Mouse (Mus musculus): Measurements from ENCODE around the gene Idh3b. TPM values are rescaled to one million over a fixed set of nuclear protein-coding genes. Genes with fewer than 3 reads are reported as not detected.

The Idh3b gene
- 160 and 168 TPM in 2 replicates for polyA plus RNA-seq (2015; fragmentation: Nextera tagmentation; extraction: Ambion mirVana)

- Histone ChIP-seq H3K9ac (peak within 1 kb of the TSS; percentile 74), H3K4me1 (peaks cover 14% of the 10 kb centered on the region), H3K4me2 (replicated peaks) (peak within 1 kb of the TSS; percentile 92), H3K36me3 (peaks cover 24% of the 10 kb centered on the region), H3K27ac (replicated peaks) (peak within 1 kb of the TSS; percentile 25), H3K4me3 (replicated peaks) (peak within 1 kb of the TSS; percentile 83), H3K27me3 (no peaks in the 10 kb centered on the region), H3K9me3 (replicated peaks) (no peaks in the 10 kb centered on the region)
- WGBS = under 1% methylated on average over 51 of the region's 51 CpGs
- ATAC-seq (ENCODE audit: insufficient number of reproducible peaks, low FRiP score, low TSS enrichment, low read depth) = peak; percentile 79
Measured at GRCm38 (mm10) chr2:130283854-130284654, at the start of gene Idh3b. TSS of gene Idh3b (minus strand) at chr2:130284547.

DNA sequence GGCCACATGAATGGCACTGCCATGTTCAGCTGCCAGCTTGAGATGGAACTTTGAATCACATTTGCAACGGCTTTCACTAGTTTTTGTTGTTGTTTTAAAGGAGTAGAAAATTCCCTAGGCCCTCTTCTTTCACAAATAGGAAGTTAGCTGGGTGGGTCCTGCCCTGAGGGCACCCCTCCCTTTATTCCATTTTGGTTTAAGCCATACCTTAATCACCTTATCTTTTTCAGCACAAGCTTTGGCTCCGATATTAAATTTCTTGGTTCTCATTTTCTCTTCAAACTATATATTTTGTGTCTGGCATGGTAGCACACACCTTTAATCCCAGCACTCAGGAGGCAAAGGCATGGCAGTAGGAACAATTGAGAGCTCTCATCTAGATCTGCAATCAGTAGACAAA is 45.2 kb upstream of the Idh3b start:
- H3K4me3 ChIP-seq (replicated peaks) = no peak overlapping the region
- H3K36me3 ChIP-seq = no peaks in the 10 kb centered on the region
- no peaks in the 10 kb centered on the region for H3K9me3 ChIP-seq (replicated peaks)
- no peak for ATAC-seq (ENCODE audit: insufficient number of reproducible peaks, low FRiP score, low TSS enrichment, low read depth)
- no peak overlapping the region for H3K9ac ChIP-seq
- no peaks in the 10 kb centered on the region for H3K4me1 ChIP-seq
- H3K27me3 ChIP-seq = no peaks in the 10 kb centered on the region
- H3K4me2 ChIP-seq (replicated peaks) = no peak overlapping the region
- WGBS = 75% methylated on average over 2 of the region's 2 CpGs
- no peak overlapping the region for H3K27ac ChIP-seq (replicated peaks)

DNA sequence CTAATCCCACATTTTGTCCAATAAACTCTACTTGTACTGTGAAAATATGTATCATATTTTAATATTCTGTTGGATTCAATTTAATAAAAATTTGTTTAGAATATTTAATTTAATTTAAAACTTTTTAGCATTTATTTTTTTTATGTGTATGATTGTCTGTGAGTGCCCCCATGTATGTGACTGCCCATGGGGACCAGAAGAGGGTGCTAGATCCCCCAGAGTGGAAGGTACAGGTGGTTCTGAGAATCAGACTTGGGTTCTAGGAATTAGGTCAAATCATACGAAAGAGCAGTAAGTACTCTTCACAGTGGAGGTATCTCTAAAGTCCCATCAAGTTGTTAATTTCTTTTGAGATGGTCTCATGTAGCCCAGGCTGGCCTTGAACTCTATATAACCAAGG is 42.7 kb upstream of the Idh3b start:
- ATAC-seq (ENCODE audit: insufficient number of reproducible peaks, low FRiP score, low TSS enrichment, low read depth) = no peak
- Histone ChIP-seq H3K9ac (no peak overlapping the region), H3K4me2 (replicated peaks) (no peak overlapping the region), H3K27ac (replicated peaks) (no peak overlapping the region), H3K27me3 (no peaks in the 10 kb centered on the region), H3K4me3 (replicated peaks) (no peak overlapping the region), H3K9me3 (replicated peaks) (no peaks in the 10 kb centered on the region), H3K4me1 (no peaks in the 10 kb centered on the region), H3K36me3 (no peaks in the 10 kb centered on the region)
- WGBS = 71% methylated on average over 1 of the region's 1 CpGs

- WGBS = 59% methylated on average over 4 of the region's 4 CpGs
- Histone ChIP-seq H3K4me3 (replicated peaks) (no peak overlapping the region), H3K27ac (replicated peaks) (no peak overlapping the region), H3K27me3 (no peaks in the 10 kb centered on the region), H3K9ac (no peak overlapping the region), H3K4me1 (no peaks in the 10 kb centered on the region), H3K9me3 (replicated peaks) (no peaks in the 10 kb centered on the region), H3K4me2 (replicated peaks) (no peak overlapping the region), H3K36me3 (peaks cover 31% of the 10 kb centered on the region)
- no peak for ATAC-seq (ENCODE audit: insufficient number of reproducible peaks, low FRiP score, low TSS enrichment, low read depth)
Measured at GRCm38 (mm10) chr2:130303014-130303413, 18.7 kb upstream of the Idh3b start.

DNA sequence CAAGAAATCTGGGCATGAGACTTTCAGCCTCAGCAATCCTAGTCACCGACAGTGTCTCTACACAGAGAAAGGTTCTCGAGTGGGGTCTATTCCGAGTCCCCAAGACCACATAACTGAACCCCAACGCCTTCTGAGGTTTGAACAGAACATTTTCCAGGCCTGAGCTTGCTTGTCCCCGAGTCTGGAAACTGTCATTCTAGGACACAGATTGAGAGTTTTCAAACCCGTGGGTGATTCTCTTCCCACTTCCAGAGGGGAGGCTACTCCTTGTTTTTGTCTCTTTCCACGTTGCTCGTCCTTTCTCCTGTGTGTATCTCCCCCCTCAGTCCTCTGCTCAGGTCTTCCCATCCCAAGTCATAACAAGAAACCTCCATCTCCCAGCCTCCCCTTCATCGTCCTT is 13.2 kb upstream of the Idh3b start:
- H3K9me3 ChIP-seq (replicated peaks) = no peaks in the 10 kb centered on the region
- H3K36me3 ChIP-seq = no peaks in the 10 kb centered on the region
- H3K27ac ChIP-seq (replicated peaks) = no peak overlapping the region
- WGBS = 81% methylated on average over 9 of the region's 9 CpGs
- H3K4me1 ChIP-seq = peaks cover 39% of the 10 kb centered on the region
- H3K4me2 ChIP-seq (replicated peaks) = no peak overlapping the region
- no peak overlapping the region for H3K4me3 ChIP-seq (replicated peaks)
- H3K9ac ChIP-seq = no peak overlapping the region
- no peak for ATAC-seq (ENCODE audit: insufficient number of reproducible peaks, low FRiP score, low TSS enrichment, low read depth)
- H3K27me3 ChIP-seq = peaks cover 7% of the 10 kb centered on the region; the same call in 1 of the 2 replicates

DNA sequence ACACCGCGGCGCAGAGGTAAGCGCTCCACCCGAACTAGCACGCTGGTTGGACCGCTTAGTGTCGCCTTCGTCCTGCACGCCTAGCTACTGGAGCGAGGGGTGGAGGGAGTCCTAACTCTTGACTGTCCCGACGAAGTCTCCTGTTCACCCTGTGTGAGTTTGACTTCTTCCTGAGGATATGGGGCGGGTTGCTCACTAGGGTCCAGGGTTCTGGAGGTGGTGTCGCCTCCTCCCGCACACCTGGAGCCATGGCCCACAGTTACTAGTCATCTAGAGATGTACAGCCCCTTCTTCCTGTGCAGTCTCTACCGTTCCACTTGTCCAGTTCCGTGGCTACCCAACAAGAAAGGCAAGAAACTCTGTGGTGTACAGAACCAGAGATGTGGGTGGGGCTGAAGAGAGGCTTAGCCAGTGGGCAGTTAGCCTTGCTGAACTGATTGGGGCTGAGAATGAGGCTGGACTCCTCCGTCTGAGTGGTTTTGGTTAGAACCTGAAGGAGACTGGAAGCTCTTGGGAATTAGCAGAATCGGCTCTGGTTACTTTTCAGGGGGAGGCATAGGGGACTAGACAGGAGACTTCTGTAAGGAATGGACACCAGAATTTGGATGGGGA is 11.9 kb upstream of the Idh3b start:
- peak overlapping the region; percentile 85 for H3K4me2 ChIP-seq (replicated peaks)
- WGBS = 2% methylated on average over 20 of the region's 20 CpGs
- peak overlapping the region; percentile 29; the same call in 1 of the 2 replicates for H3K27ac ChIP-seq (replicated peaks)
- no peaks in the 10 kb centered on the region for H3K9me3 ChIP-seq (replicated peaks)
- peak overlapping the region; percentile 50 for H3K9ac ChIP-seq
- H3K27me3 ChIP-seq = peaks cover 7% of the 10 kb centered on the region; the same call in 1 of the 2 replicates
- H3K4me3 ChIP-seq (replicated peaks) = peak overlapping the region; percentile 75
- H3K4me1 ChIP-seq = peaks cover 39% of the 10 kb centered on the region
- ATAC-seq (ENCODE audit: insufficient number of reproducible peaks, low FRiP score, low TSS enrichment, low read depth) = peak; percentile 2; the same call in 1 of the 2 replicates
- H3K36me3 ChIP-seq = no peaks in the 10 kb centered on the region

DNA sequence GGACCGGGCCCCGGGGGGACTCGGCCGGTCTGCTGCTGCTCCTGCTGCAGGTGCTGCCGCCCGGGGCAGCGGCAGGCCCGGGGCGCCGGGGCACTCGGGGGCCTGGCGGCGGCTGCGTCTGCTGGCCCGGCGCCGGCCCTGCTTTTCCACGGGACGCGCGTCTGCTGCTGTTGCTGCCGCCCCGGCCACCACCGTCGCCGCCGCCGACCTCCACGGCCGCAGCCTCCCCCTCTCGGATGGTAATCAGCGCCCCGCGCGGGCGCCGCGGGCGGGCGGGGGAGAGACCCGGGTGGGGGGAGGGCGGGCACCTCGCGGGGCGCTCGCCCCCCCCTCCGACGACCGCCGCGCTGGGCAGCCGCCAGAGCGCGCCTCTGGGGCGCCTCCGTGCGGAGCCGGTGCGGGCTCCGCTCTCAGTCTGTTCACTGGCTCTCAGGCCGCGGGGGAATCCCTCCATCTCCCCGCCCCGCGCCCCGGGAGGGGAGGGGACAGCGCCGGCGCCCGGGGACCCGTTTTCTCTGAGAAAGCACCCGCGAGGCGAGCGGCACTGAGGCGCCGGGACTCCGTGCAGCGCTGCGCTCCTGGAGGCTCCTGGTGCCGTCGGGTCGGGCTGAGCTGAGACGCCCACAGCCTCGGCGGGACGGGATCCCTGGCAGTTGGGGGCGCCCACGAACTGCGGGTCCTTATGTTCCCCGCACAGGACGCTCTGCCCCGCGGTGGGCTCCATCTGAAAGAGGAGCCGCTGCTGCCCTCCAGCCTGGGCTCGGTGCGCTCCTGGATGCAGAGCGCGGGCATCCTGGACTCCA is 11.2 kb upstream of the Idh3b start:
- Histone ChIP-seq H3K36me3 (no peaks in the 10 kb centered on the region), H3K27ac (replicated peaks) (peak overlapping the region; percentile 83), H3K9ac (peak overlapping the region; percentile 50), H3K4me3 (replicated peaks) (peak overlapping the region; percentile 75), H3K4me1 (peaks cover 39% of the 10 kb centered on the region), H3K9me3 (replicated peaks) (no peaks in the 10 kb centered on the region), H3K27me3 (peaks cover 7% of the 10 kb centered on the region; the same call in 1 of the 2 replicates), H3K4me2 (replicated peaks) (peak overlapping the region; percentile 85)
- under 1% methylated on average over 67 of the region's 99 CpGs for WGBS
- peak; percentile 52; the same call in 1 of the 2 replicates for ATAC-seq (ENCODE audit: insufficient number of reproducible peaks, low FRiP score, low TSS enrichment, low read depth)

- H3K4me3 ChIP-seq (replicated peaks) = peak within 1 kb of the TSS; percentile 75
- peak within 1 kb of the TSS; percentile 83 for H3K27ac ChIP-seq (replicated peaks)
- peak within 1 kb of the TSS; percentile 85 for H3K4me2 ChIP-seq (replicated peaks)
- peaks cover 7% of the 10 kb centered on the region; the same call in 1 of the 2 replicates for H3K27me3 ChIP-seq
- H3K4me1 ChIP-seq = peaks cover 39% of the 10 kb centered on the region
- WGBS = 0% methylated on average over 35 of the region's 39 CpGs
- no peaks in the 10 kb centered on the region for H3K36me3 ChIP-seq
- ATAC-seq (ENCODE audit: insufficient number of reproducible peaks, low FRiP score, low TSS enrichment, low read depth) = peak; percentile 73
- H3K9me3 ChIP-seq (replicated peaks) = no peaks in the 10 kb centered on the region
- peak within 1 kb of the TSS; percentile 50 for H3K9ac ChIP-seq
Measured at GRCm38 (mm10) chr2:130294936-130295277, 10.6 kb upstream of the Idh3b start, which contains the start of gene Ebf4. TSS of gene Ebf4 (plus strand) at chr2:130295169.

DNA sequence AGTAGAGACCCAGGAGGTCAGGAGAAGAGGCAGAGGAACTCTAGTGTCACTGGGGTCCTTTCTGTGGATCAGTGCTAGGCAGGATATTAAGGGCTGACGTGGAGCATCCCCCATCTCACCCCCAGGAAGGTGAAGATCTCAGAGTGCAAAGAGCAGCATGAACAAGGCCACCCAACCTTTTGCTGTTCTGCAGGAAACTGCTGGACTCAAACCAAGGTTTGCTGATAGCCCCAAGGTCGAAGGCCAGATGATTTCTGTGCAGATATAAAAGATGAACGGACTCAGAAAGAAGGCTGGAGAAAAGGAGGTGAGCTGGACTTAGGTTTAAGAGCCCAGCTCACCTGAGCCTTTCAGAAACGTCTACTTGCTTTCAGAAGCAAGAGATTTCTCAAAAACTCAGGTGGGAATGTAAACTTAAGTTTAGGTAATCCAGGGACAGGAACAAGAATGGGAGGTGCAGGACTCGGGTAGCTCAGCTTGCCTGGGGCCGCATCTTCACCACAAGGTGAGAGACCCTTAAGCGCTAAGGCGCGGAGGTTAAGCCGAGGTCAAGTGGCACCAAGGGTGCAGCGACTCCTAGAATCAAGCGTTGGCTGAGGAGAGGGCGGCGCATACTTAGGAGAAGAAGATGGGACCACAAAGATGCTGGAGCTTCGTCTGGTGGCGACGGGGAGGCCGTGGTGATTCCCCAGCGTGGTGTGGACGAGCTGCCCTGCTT is 10.0 kb upstream of the Idh3b start:
- H3K4me3 ChIP-seq (replicated peaks) = peak overlapping the region; percentile 75
- peaks cover 39% of the 10 kb centered on the region for H3K4me1 ChIP-seq
- H3K9ac ChIP-seq = peak overlapping the region; percentile 50
- H3K4me2 ChIP-seq (replicated peaks) = peak overlapping the region; percentile 85
- no peaks in the 10 kb centered on the region for H3K36me3 ChIP-seq
- 8% methylated on average over 20 of the region's 20 CpGs for WGBS
- ATAC-seq (ENCODE audit: insufficient number of reproducible peaks, low FRiP score, low TSS enrichment, low read depth) = no peak
- H3K27ac ChIP-seq (replicated peaks) = peak overlapping the region; percentile 83; the same call in 1 of the 2 replicates
- H3K27me3 ChIP-seq = peaks cover 7% of the 10 kb centered on the region; the same call in 1 of the 2 replicates
- H3K9me3 ChIP-seq (replicated peaks) = no peaks in the 10 kb centered on the region

DNA sequence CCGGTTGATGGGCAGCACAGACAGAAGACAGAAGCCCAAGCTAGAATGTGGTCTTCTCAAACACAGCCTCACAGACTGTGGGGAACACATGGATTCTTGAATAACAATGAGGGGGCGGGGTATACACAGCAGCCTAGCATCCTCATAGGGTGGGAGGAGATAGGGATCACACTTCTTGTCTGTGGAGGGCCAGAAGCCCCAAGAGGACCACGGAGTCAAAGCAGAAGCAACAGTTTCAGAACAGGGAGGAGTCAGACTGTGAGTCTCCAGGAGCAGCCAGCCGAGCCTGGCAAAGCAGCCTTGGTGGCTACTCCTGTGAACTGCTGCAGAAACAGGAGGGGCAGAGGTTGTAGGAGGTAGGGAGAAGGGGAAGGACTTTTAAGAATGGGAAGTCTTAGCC is 9.1 kb upstream of the Idh3b start:
- ATAC-seq (ENCODE audit: insufficient number of reproducible peaks, low FRiP score, low TSS enrichment, low read depth) = peak; percentile 61; the same call in 1 of the 2 replicates
- Histone ChIP-seq H3K4me3 (replicated peaks) (no peak overlapping the region), H3K9ac (no peak overlapping the region), H3K27ac (replicated peaks) (no peak overlapping the region), H3K4me2 (replicated peaks) (peak overlapping the region; percentile 85; the same call in 1 of the 2 replicates), H3K27me3 (peaks cover 7% of the 10 kb centered on the region; the same call in 1 of the 2 replicates), H3K36me3 (no peaks in the 10 kb centered on the region), H3K9me3 (replicated peaks) (no peaks in the 10 kb centered on the region), H3K4me1 (peaks cover 39% of the 10 kb centered on the region)
- WGBS = 2% methylated on average over 4 of the region's 4 CpGs

Data from embryonic facial prominence, embryonic 15.5 days (tissue).